Mouse (Mus musculus): ENCODE results near the gene Gm20909. TPM values are rescaled to one million over a fixed set of nuclear protein-coding genes. Genes with fewer than 3 reads are reported as not detected.
"Not testable (repeated sequence)": the region's sequence is repeated elsewhere in the genome, so short reads cannot be mapped to it uniquely, and the experiment has no call there.

Gene Gm20909
- not detected in 2 replicates for polyA plus RNA-seq (2015; fragmentation: Nextera tagmentation; extraction: Ambion mirVana)

DNA sequence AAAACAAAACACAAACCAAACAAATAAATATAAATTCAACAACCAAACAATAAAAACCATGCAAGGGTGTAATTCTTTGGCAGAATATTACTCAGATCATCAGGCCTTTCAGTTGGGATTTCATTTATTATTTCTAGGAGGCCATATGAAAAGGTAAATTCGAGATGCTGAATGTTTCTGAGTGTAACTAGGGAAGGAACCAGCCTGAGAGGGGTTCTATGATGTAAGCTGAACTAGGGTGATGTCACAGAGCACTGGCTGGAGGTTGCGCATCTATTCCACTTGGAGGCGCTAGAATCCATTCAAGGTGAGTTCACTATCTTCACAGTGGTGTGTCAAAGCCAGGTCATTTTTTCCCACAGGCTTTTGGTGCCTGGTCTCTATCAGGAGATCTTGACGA is at the start of gene Gm20909:
Gm20909 (plus strand) TSS at position 301 of the 400 bp plus-strand sequence.
- ATAC-seq; H3K9ac ChIP-seq (replicated peaks); H3K36me3 ChIP-seq (replicated peaks; ENCODE audit: insufficient read depth, low read length); H3K27me3 ChIP-seq (ENCODE audit: insufficient read depth, low read length); H3K9me3 ChIP-seq (ENCODE audit: low read length); H3K4me2 ChIP-seq (ENCODE audit: low read depth, low read length); H3K4me1 ChIP-seq (ENCODE audit: insufficient read depth); H3K4me3 ChIP-seq (ENCODE audit: low read depth, low read length); DNase-seq; H3K27ac ChIP-seq (ENCODE audit: low read depth): not testable (repeated sequence)
- WGBS (ENCODE audit: insufficient replicate concordance), result no CpG with 5 or more reads among the region's 4 CpGs

Other genes starting within 250 kb of the Gm20909 start
- not detected in 2 replicates for gene Gm29866, start 170.9 kb upstream of the Gm20909 start, polyA plus RNA-seq (2015; fragmentation: Nextera tagmentation; extraction: Ambion mirVana)
- not detected in 2 replicates for gene Gm20865, start 77.0 kb downstream of the Gm20909 start, polyA plus RNA-seq (2015; fragmentation: Nextera tagmentation; extraction: Ambion mirVana)

All from liver, postnatal 0 days (tissue).